Mouse (Mus musculus) retina, adult 2 months (tissue): ENCODE measurements around the gene Kank1.
"Not testable (repeated sequence)": the region's sequence is repeated elsewhere in the genome, so short reads cannot be mapped to it uniquely, and the experiment has no call there.

Experiments used
- DNase-seq: peaks from one replicate; pipeline ENCODE4 v3.0.0-alpha.2; 2012; ENCODE audit warnings: low read depth, low spot score

The Kank1 gene

DNA sequence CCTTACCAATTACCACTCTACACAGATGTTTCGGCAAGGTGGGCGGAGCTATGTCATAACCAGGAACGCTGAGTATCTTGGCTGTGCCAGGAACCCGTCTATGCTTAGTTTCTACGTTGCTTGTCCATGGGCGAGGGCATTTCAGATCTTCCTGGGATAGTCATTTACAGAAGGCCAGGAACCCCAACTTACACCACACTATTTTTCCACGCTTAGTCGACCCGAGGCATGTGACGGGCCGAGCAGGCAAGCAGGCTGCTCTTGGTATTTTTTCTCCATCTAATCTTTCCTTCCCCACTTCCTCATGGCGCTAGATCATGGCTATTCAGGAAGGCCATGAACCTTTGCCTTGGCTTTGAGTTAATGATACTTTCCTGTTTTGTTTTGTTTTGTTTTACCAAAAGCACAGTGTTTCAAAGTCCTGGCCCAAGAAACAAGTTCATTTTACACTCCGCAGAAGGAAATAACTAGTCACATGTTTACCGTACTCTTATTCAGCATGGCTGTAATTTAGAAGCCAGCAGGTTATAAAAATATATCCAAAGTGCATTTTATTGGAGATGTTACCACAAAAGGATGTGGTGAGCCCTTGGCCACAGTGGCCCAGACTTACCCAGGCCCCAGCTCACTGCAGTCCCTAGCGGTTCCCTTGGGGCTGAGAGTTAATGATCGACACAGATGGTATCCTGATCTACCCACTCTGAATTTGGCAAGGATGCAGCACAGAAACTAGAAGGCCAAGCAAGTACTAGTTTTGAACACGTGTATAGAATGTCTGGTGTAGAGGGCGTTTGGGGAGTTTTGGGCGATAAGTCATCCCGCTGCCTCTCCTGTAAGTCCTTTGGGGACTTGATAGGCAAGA, 200.2 kb downstream of the Kank1 start:
- no peak for DNase-seq

DNA sequence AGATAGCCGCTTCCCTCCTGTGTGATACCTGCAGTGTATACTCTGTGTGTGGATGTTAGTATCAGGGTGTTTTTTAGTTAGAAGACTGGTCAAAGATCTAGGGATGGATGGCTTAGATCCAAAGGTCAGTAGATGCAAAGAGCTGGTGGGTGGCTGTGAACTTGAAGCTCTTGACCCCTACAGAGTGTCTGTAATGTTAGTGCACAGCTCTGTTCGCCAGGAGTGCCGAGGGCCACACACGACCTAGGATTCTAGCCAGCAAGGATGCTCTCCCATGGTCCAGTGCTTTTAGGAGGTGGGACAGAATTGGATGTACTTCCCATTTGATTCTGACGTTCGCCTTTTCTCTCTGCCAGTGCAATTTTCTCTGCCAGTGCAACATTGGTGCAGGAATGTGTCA, 201.5 kb downstream of the Kank1 start:
- DNase-seq = no peak

DNA sequence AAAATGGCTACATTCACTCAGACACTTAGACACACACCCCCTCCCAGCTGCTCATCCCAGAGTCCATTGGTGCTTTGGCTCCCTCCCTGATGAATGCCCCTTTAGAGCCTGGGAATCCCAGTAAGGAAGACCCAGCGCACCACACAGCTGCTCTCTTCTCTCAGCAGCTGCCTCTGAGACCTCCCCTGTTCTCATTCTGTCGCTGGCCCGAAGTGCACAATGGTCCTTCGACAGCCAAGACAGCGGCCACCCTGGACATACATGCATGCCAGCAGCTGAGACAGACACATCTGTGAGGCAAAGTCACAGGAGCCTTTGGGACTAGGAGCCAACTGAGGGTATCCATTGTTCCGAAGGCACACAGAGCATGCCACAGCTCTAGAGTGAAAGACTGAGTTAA, 203.0 kb downstream of the Kank1 start:
- no peak for DNase-seq

DNA sequence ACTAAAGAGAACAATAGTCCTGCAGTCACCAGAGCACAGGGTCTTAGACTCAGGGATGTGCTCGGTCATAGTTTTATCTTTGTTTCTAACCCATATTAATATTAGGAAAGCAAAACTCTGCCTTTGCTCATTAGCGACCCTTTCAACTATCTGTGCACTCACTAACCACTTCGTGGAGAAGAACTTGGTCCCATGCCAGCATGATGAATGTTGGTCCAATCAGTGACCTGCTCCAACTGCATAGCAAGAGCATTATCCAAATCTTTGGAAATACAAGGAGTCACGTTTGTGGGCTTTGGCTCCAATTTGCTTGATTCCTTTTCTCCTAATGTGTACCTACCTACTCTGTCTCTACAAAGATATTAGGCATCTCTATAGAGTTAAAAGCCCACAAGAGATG, 204.0 kb downstream of the Kank1 start:
- DNase-seq = no peak

DNA sequence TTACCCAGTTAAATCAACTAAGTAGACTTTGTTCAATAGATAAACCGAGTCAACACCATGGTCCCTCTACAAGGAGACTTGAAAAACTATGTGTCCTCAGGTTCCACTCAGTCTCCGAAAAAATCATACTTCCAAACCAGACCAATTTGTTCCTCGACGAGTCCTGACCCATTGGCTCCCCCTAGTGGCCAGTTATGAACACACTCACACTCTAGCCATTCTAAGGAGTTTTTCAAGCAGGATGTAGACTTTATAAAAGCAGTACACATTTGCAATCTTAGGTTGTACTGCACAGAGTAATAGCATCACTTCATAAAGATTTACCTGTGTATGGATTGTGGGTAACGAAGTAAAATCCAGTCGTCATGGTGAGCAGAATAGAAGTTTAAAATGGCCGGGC, 208.3 kb downstream of the Kank1 start:
- peak; percentile 46 for DNase-seq

DNA sequence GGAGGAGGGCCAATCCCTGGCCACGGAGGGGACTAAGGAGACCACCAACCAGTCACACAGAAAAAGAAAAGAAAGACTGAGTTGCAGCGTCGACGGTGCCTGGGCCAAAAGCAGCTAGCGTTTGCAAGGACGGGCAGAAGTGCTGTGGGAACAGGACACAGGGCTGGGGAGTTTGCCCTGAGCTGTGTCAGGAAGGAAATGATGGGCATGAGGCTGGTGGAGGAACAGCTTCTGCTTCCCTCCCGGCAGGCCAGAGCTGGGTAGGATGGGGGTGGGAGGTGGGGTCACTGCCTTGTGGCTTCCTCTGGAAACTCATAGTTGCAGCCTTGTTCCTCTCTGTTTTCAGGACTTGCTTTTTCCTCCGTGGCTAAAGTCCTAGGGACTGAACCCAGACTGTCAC, 209.1 kb downstream of the Kank1 start:
- no peak for DNase-seq

DNA sequence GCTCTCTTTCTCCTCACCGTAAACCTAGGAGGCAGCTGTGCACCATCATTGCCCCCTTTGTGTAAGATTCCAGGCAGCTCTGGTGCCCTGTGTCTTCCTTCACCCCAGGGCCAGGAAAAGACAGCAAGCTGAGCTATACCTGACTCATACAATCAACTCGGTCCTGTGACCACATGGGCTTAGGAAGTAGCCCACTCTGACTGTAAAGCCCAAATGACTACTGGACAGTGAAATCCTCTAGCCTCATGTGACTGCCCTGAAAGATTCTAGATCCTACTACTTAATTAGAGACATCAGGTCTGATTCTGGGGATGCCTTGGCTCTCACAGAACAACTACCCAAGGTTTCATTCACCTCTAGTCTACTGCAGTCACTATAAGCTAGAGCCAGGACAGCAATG, 209.9 kb downstream of the Kank1 start:
- no peak for DNase-seq

DNA sequence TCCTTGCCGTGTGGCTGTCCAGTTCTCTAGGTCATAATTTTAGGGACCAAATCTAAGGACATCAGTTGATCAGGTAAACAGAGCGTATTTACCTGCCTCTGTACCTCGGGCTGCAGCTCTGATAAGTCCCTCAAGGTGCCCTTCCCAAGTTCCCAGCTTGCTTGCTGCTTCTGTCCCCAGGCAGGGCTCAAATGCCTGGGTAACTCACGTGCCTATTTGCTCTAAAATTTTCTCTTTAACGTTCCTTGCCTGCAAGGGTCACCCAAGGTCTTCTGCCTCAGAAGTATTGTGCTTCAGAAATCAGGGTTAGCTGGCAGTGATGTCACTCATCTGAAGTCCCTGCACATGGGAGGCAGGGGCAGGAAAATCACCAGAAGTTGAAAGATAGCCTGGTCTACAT, 210.6 kb downstream of the Kank1 start:
- no peak for DNase-seq

DNA sequence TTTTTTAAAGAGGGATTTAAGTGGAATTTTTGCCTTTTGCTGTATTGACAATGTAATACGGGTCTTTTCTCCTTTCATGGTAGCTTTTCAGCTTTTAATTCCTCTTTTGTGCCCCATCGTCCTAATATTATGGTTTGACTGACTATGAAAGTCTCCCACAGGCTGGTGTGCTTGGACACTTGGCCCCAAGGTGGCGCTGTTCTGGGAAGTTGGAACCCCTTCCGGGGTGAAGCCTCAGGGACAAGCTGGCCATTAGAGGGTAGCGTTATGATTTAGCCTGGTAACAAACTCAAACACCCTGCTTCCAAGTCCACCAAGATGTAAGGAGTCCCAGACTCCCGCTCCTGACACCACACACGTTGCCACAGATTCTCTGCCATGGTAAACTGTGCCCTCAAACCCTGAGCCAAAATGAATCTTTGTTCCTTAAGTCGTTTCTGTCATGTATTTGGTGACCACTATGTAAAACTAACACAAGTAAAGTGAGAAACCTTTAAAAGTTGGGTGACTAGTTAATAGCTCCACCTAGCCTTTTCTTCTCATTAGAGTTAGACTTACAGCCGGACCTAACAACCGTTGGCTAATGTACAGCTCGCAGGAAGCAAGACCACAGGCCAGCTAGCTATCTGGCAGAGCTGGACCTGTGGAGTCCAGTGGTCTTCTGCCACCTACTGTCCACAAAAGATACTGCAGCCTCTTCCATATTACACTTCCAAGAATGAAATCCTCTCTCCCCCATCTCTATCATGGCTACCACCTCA, 214.3 kb downstream of the Kank1 start:
- DNase-seq = peak; percentile 18

DNA sequence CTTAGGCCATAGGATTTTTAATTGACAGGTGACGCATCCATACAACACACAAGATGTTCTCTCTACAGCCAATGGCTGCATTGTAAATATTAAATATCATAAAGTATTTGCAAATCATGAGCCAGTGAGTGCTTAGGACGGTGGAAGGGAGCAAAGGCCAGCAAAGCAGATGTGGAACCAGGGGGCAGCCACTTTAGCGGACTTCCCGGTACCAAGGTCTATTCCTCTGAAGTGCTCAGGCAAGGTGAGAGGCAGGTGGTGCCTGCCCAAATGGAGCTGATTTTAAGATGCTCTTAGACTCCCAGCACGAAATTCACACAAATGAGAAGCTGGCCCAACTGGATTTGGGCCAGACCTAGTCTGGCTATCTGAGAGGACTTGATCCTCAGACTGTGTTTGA, 216.4 kb downstream of the Kank1 start:
- no peak for DNase-seq

DNA sequence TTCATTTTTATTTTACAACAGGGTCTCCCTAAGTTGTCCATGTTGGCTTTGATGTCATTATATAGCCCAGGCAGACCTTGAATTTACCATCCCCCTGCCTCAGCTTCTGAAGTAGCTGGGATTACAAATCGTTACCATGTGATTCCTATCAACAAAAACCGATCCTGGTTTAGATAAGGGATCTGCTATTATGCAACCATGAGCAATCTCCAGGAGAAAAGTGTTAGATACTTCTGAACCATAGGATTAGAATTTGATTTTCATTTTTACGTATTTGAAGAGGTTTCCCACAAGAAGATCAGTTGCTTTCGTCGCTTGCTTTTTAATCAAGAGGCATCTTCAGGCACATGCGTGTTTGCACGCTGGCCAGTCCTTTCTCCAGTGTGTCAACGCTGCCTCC, 224.0 kb downstream of the Kank1 start:
- DNase-seq = no peak

DNA sequence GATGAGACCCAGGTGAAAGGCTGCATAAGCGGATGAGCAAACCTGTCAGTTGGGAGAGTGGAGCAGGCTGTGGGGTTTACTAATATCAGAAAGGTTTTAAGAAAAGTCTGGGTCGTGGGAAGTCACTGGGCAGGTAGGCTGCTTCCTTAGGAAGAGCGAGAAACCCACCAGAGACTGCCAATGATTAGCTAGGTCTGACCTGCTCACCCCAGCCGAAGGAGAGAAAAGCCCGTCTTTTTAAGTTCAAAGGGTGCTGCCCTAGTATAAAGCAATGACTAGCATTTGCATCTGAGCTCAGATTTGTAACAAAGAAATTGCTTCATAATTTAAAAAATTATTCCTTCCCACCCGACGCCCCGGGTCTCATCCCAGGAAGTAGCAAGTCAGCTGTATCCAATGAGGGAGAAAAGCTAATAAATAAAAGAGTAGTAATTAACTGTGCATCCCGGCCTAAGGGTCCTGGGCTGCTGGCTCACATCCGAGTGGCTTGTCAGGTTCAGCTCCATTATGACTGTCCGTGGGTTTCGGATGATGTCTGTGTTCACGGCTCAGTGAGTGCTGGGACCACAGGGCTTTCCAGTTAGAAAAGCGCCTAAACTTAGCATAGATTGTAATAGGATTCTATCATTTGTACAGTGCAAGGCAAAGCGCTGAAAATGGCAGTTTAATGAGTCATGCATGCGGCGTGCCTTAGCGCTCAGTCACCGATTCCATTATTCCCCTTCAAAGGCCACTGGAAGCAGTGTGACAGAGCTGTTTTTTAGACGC, 225.0 kb downstream of the Kank1 start:
- no peak for DNase-seq

DNA sequence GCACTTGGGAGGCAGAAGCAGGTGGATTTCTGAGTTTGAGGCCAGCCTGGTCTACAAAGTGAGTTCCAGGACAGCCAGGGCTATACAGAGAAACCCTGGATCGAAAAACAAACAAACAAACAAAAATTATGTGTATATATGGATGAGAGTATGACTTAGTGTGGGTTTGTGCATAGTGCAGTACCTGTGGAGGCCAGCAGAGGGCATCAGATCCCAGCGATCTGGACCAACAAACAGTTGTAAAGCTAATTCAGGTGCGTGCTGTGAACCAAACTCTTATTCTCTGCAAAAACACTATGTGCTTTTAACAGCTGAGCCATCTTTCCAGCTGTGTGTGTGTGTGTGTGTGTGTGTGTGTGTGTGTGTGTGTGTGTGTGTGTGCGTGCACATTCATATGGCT, 239.0 kb downstream of the Kank1 start:
- DNase-seq = not testable (repeated sequence)

DNA sequence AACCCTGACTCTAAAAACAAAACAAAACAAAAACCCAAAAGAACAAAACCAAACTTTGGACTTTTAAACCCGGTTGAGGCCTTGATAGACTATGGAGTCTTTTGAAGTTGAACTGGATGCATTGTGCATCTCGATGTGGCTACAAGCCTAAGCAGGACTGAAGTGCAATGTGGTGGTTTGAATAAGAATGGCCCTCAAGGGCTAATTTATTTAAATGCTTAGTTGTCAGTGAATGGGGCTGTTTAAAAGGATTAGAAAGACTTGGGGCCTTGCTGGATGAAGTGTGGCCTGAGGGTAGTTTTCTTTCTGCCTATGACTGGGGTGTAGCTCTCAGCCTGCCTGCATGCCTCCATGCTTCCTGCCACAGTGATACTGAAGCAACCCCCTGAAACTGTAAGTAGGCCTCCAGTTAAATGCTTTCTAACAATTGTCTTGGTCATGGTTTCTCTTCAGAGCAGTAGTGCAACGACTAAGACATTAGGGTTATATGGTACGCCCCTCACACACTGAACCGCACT, 242.4 kb downstream of the Kank1 start:
- no peak for DNase-seq

DNA sequence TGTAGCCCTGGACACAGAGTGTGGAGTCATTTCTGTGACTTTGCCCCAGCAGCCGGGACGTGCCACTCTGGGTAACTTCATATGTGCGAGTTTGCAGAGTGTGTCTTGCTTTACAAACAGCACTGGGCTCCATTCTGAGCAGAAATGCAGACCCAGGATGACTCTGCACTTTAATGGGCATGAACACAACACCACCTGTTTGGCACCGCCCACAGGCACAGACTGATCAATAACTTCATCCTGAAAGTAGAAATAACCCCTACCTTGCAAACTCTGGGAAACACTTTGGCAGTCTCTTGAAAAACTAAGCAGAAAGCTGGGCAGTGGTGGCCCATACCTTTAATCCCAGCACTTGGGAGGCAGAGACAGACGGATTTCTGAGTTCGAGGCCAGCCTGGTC, 244.0 kb downstream of the Kank1 start:
- no peak for DNase-seq
